ENCODE assay signal across 8 mouse cellular contexts in the genomic region with DNA sequence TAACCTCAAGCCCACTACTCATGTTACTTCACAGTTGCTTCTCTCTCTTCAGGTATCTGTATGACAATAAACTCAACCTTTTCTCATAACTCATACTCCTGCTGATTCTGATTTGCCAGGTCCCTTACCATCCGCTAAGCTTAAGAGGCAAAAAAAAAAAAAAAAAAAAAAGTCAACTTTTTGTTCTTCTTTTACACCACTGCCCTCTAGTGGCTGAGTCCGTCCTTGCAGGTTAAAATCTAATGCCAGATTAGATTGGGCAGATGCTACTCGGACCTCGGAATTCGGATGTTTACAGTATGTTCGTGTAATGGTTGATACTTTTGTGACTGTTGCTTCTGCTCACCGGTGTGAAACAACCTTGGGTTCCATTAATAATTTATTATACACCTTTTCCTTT. TPM values are rescaled to one million over a fixed set of nuclear protein-coding genes. Genes with fewer than 3 reads are reported as not detected.
DNase-seq lines count a peak whose midpoint lies in the region; ATAC-seq lines count a peak whose summit lies in the region.

No protein-coding gene starts in this region.

- H3K9me3 ChIP-seq in forebrain, embryonic 10.5 days = no peaks in the 10 kb centered on the region
- H3K9me3 ChIP-seq in forebrain, embryonic 16.5 days (ENCODE audit: control insufficient read depth, low read length) = no peaks in the 10 kb centered on the region

- no peak for ATAC-seq in forebrain, embryonic 16.5 days

- H3K36me3 ChIP-seq in forebrain, embryonic 10.5 days (replicated peaks) = no peaks in the 10 kb centered on the region
- H3K36me3 ChIP-seq in forebrain, embryonic 16.5 days (ENCODE audit: control insufficient read depth, insufficient read depth) = no peaks in the 10 kb centered on the region
- H3K36me3 ChIP-seq in splenic B cell, adult 2 months (ENCODE audit: control insufficient read depth, insufficient read depth, low read length, poor library complexity, severe bottlenecking) = no peaks in the 10 kb centered on the region

- H3K27ac ChIP-seq in forebrain, embryonic 10.5 days = no peak overlapping the region
- H3K27ac ChIP-seq in forebrain, embryonic 16.5 days (ENCODE audit: low read length) = no peak overlapping the region

- H3K4me3 ChIP-seq in forebrain, embryonic 10.5 days = no peak overlapping the region
- H3K4me3 ChIP-seq in forebrain, embryonic 16.5 days (replicated peaks; ENCODE audit: low read length) = no peak overlapping the region

- H3K27me3 ChIP-seq in forebrain, embryonic 10.5 days (ENCODE audit: poor library complexity, severe bottlenecking) = no peaks in the 10 kb centered on the region
- H3K27me3 ChIP-seq in forebrain, embryonic 16.5 days (replicated peaks; ENCODE audit: control insufficient read depth, insufficient read depth, low read length) = no peaks in the 10 kb centered on the region
- H3K27me3 ChIP-seq in splenic B cell, adult 2 months (ENCODE audit: control insufficient read depth, insufficient read depth, low read length, poor library complexity, severe bottlenecking) = no peaks in the 10 kb centered on the region

- peaks cover 8% of the 10 kb centered on the region; the same call in 1 of the 2 replicates for H3K4me1 ChIP-seq in forebrain, embryonic 10.5 days
- H3K4me1 ChIP-seq in forebrain, embryonic 16.5 days (replicated peaks; ENCODE audit: control insufficient read depth, insufficient read depth, low read length) = no peaks in the 10 kb centered on the region

- no peak overlapping the region for H3K9ac ChIP-seq in forebrain, embryonic 16.5 days (replicated peaks; ENCODE audit: low read depth, low read length)

- WGBS in forebrain, embryonic 10.5 days = 9% methylated on average over 7 of the region's 7 CpGs
- 4% methylated on average over 7 of the region's 7 CpGs for WGBS in forebrain, embryonic 16.5 days

- no peak overlapping the region for H3K4me2 ChIP-seq in forebrain, embryonic 16.5 days (ENCODE audit: low read length)

- peak; percentile 61 for DNase-seq in forebrain, embryonic 10.5 days (ENCODE audit: extremely low spot score, low spot score)
- DNase-seq in urinary bladder, adult 18-20 months (ENCODE audit: low spot score in 2 of 2) = peak; percentile 4 to 26
- no peak for DNase-seq in urinary bladder, adult 2 months (ENCODE audit: low spot score)
- DNase-seq in embryo, embryonic 11 days = peak; percentile 75
- peak; percentile 83 for DNase-seq in layer of hippocampus, adult 11-12 months (ENCODE audit: low spot score)
- DNase-seq in lung, postnatal 14 days = peak; percentile 85
- peak; percentile 73 for DNase-seq in splenic B cell, adult 2 months (ENCODE audit: low read depth, low spot score)

RNA-seq across cellular contexts. Expression of gene Umodl1, which starts 3.7 kb away (rescaled TPM):
- polyA plus RNA-seq in forebrain, embryonic 10.5 days (2016; fragmentation: Nextera tagmentation; extraction: Ambion mirVana) = 0.12 TPM in 1 of 2 replicates, not detected in the other
- polyA plus RNA-seq in forebrain, embryonic 16.5 days (2015; fragmentation: Nextera tagmentation; extraction: Ambion mirVana) = 0.04 TPM in 1 of 2 replicates, not detected in the other
- not detected in 2 replicates for polyA plus RNA-seq in urinary bladder, adult 2 months (2012; rRNA removed)

RNA-seq across cellular contexts. Expression of gene Glp1r, which starts 49.2 kb away (rescaled TPM):
- 0.05 TPM in 1 of 2 replicates, not detected in the other for polyA plus RNA-seq in forebrain, embryonic 10.5 days (2016; fragmentation: Nextera tagmentation; extraction: Ambion mirVana)
- 0.04 and 0.23 TPM in 2 replicates for polyA plus RNA-seq in forebrain, embryonic 16.5 days (2015; fragmentation: Nextera tagmentation; extraction: Ambion mirVana)
- 0.01 TPM in 2 replicates for polyA plus RNA-seq in urinary bladder, adult 2 months (2012; rRNA removed)
